Mouse (Mus musculus): ENCODE data around the gene Ptprh.
A peak's percentile ranks its signal among the peaks of the same experiment; 100 is the strongest.

The Ptprh gene

GRCm38 (mm10) chr7:4522292-4522691 is 81.5 kb downstream of the Ptprh start:
- DNase-seq: no peak

- DNase-seq: peak in 1 of 2 experiments; percentile 28
Measured at GRCm38 (mm10) chr7:4521231-4522003, 82.4 kb downstream of the Ptprh start.

- no peak for DNase-seq
Measured at GRCm38 (mm10) chr7:4518487-4518886, 85.4 kb downstream of the Ptprh start.

GRCm38 (mm10) chr7:4516332-4517050 is 87.3 kb downstream of the Ptprh start, which contains the start of gene Tnnt1:
Tnnt1 (minus strand) TSS chr7:4516382.
- no peak for DNase-seq

- no peak for DNase-seq
Measured at GRCm38 (mm10) chr7:4515853-4516252, 88.0 kb downstream of the Ptprh start.

- DNase-seq: peak; percentile 71 to 78
Measured at GRCm38 (mm10) chr7:4513829-4514712, 89.8 kb downstream of the Ptprh start.

- peak; percentile 49 to 58 for DNase-seq
Measured at GRCm38 (mm10) chr7:4513236-4513635, 90.6 kb downstream of the Ptprh start.

- DNase-seq: no peak
Measured at GRCm38 (mm10) chr7:4511489-4512224, 92.2 kb downstream of the Ptprh start.

GRCm38 (mm10) chr7:4509863-4510608 is 93.8 kb downstream of the Ptprh start:
- DNase-seq: peak; percentile 83 to 88

GRCm38 (mm10) chr7:4508739-4509116 is 95.1 kb downstream of the Ptprh start:
- DNase-seq: no peak

- DNase-seq: no peak
Measured at GRCm38 (mm10) chr7:4508062-4508738, 95.6 kb downstream of the Ptprh start.

- no peak for DNase-seq
Measured at GRCm38 (mm10) chr7:4507220-4507619, 96.6 kb downstream of the Ptprh start.

GRCm38 (mm10) chr7:4504646-4505435 is 99.0 kb downstream of the Ptprh start:
- no peak for DNase-seq

- no peak for DNase-seq
Measured at GRCm38 (mm10) chr7:4503858-4504257, 100.0 kb downstream of the Ptprh start.

GRCm38 (mm10) chr7:4503100-4503499 is 100.7 kb downstream of the Ptprh start:
- DNase-seq: no peak

GRCm38 (mm10) chr7:4502421-4503090 is 101.3 kb downstream of the Ptprh start:
- DNase-seq: peak in 1 of 2 experiments; percentile 27

- DNase-seq: peak; percentile 97
Measured at GRCm38 (mm10) chr7:4501558-4502397, 102.1 kb downstream of the Ptprh start, which contains the start of gene Ppp1r12c. Ppp1r12c (minus strand) TSS chr7:4501680.

- peak; percentile 59 to 67 for DNase-seq
Measured at GRCm38 (mm10) chr7:4500892-4501471, 102.9 kb downstream of the Ptprh start.
